ENCODE assay signal across 17 mouse cellular contexts in genomic region chr10:119160161-119160560, GRCm38 (mm10).
A peak's percentile ranks its signal among the peaks of the same experiment; 100 is the strongest.
DNase-seq lines count a peak whose midpoint lies in the region.
"Had no signal": no experiment of that assay in that cellular context is flagged by ENCODE, and none has a peak within 500 bp of the region (broad histone marks: within the 10 kb centered on the region; RNA-seq: fewer than 3 reads in every experiment).

No protein-coding gene starts in this region.

- peak; percentile 36 to 38 for DNase-seq in heart, adult 18-20 months
- no peak for DNase-seq in heart, embryonic 10.5 days (ENCODE audit: low spot score)
- DNase-seq in adipocyte (ENCODE audit: low spot score) = peak; percentile 67
- DNase-seq in gonadal fat pad, adult 2 months (ENCODE audit: low read depth) = peak; percentile 83
- DNase-seq in lung, postnatal 25 days (ENCODE audit: low spot score) = peak; percentile 74
- no peak for DNase-seq in right cerebral cortex, postnatal 14 days
- DNase-seq in testis, postnatal 14 days (ENCODE audit: low spot score) = no peak
- DNase-seq: thymus, postnatal 36 days had no signal

- no peaks in the 10 kb centered on the region for H3K36me3 ChIP-seq in heart, embryonic 10.5 days
- H3K36me3 ChIP-seq: embryonic facial prominence, embryonic 15.5 days; G1E; heart, embryonic 15.5 days; limb, embryonic 15.5 days; midbrain, embryonic 12.5 days; neural tube, embryonic 15.5 days had no signal

- H3K4me3 ChIP-seq in heart, embryonic 10.5 days = no peak overlapping the region
- H3K4me3 ChIP-seq: embryonic facial prominence, embryonic 15.5 days; forebrain, embryonic 13.5 days; heart, embryonic 15.5 days; limb, embryonic 15.5 days; midbrain, embryonic 12.5 days; neural tube, embryonic 15.5 days had no signal

- 86% methylated on average over 6 of the region's 6 CpGs for WGBS in heart, embryonic 10.5 days

- no peaks in the 10 kb centered on the region for H3K4me1 ChIP-seq in heart, embryonic 10.5 days
- H3K4me1 ChIP-seq: forebrain, embryonic 13.5 days; heart, embryonic 15.5 days; midbrain, embryonic 12.5 days had no signal

- H3K27me3 ChIP-seq in heart, embryonic 10.5 days (ENCODE audit: insufficient read depth, poor library complexity, severe bottlenecking) = no peaks in the 10 kb centered on the region
- H3K27me3 ChIP-seq: embryonic facial prominence, embryonic 15.5 days; forebrain, embryonic 13.5 days; heart, embryonic 15.5 days; limb, embryonic 15.5 days; midbrain, embryonic 12.5 days; neural tube, embryonic 15.5 days had no signal

- H3K9me3 ChIP-seq in heart, embryonic 10.5 days = peaks cover 3% of the 10 kb centered on the region; the same call in 1 of the 2 replicates
- H3K9me3 ChIP-seq: embryonic facial prominence, embryonic 15.5 days; heart, embryonic 15.5 days; limb, embryonic 15.5 days had no signal

- H3K27ac ChIP-seq in heart, embryonic 10.5 days = no peak overlapping the region
- H3K27ac ChIP-seq: embryonic facial prominence, embryonic 15.5 days; forebrain, embryonic 13.5 days; heart, embryonic 15.5 days; kidney, postnatal 0 days; limb, embryonic 15.5 days; macrophage; midbrain, embryonic 12.5 days; neural tube, embryonic 15.5 days had no signal

Comparison
In these comparisons a context has a peak if more than half of its experiments do, and no peak if none do; other contexts are left out.
1. DNase-seq: peak in heart, adult 18-20 months (2 of 2), adipocyte (single experiment), gonadal fat pad, adult 2 months (single experiment) and lung, postnatal 25 days (single experiment); none in heart, embryonic 10.5 days (single experiment), right cerebral cortex, postnatal 14 days (single experiment) and testis, postnatal 14 days (single experiment).